21 mouse cellular contexts compared by ENCODE assay signal in genomic region chr8:46881755-46882419, GRCm38 (mm10).
DNase-seq lines count a peak whose midpoint lies in the region; ATAC-seq and TF ChIP-seq lines count a peak whose summit lies in the region.
"Had no signal": no experiment of that assay in that cellular context is flagged by ENCODE, and none has a peak within 500 bp of the region (broad histone marks: within the 10 kb centered on the region; RNA-seq: fewer than 3 reads in every experiment).

No protein-coding gene starts in this region.

- no peaks in the 10 kb centered on the region for H3K36me3 ChIP-seq in liver, adult 2 months (ENCODE audit: control insufficient read depth, insufficient read depth, low read length)
- H3K36me3 ChIP-seq in liver, embryonic 11.5 days (ENCODE audit: control insufficient read depth, insufficient read depth, low read length): no peaks in the 10 kb centered on the region
- H3K36me3 ChIP-seq in CH12.LX (replicated peaks in 1 of 2; ENCODE audit: control insufficient read depth in 1 of 2, insufficient read depth in 1 of 2, low read length in 1 of 2): no peaks in the 10 kb centered on the region
- H3K36me3 ChIP-seq in intestine, embryonic 15.5 days: no peaks in the 10 kb centered on the region
- no peaks in the 10 kb centered on the region for H3K36me3 ChIP-seq in small intestine, adult 2 months (ENCODE audit: control insufficient read depth, insufficient read depth, low read length)
- H3K36me3 ChIP-seq in forebrain, embryonic 15.5 days: no peaks in the 10 kb centered on the region
- H3K36me3 ChIP-seq: embryonic facial prominence, embryonic 13.5 days; forebrain, embryonic 12.5 days; heart, embryonic 15.5 days; hindbrain, embryonic 13.5 days had no signal

- dilution Hi-C loops in CH12.LX (cut with MboI; ENCODE audit: extremely low pct_ligation_motif_present, extremely low pct_unique_long_range_greater_than_20kb, low sequenced_read_pairs): no loop called here

- TF ChIP-seq CTCF in liver, adult 2 months (IDR thresholded peaks at IDR 0.05; ENCODE audit: low read depth, low read length): no peak
- no peak for TF ChIP-seq CTCF in CH12.LX (conservative IDR thresholded peaks at IDR 0.05 in 1 of 2, IDR thresholded peaks at IDR 0.05 in 1 of 2; ENCODE audit: low read depth in 2 of 2, low read length in 2 of 2)
- no peak for TF ChIP-seq CTCF in small intestine, adult 2 months (IDR thresholded peaks at IDR 0.05; ENCODE audit: extremely low read depth, insufficient read length, insufficient replicate concordance, low read depth, low read length)
- TF ChIP-seq CTCF in layer of hippocampus, adult 2 months (conservative IDR thresholded peaks at IDR 0.05): no peak

- no peak for TF ChIP-seq EP300 in CH12.LX (IDR thresholded peaks at IDR 0.05; ENCODE audit: low read length)

- H3K79me2 ChIP-seq in liver, adult 2 months (ENCODE audit: control insufficient read depth, insufficient read depth, low read length): no peaks in the 10 kb centered on the region
- H3K79me2 ChIP-seq in CH12.LX (replicated peaks; ENCODE audit: control insufficient read depth, extremely low read depth, insufficient read depth, poor library complexity, severe bottlenecking): no peaks in the 10 kb centered on the region

- no peaks in the 10 kb centered on the region for H3K9me3 ChIP-seq in liver, embryonic 11.5 days (ENCODE audit: control insufficient read depth, low read length)
- H3K9me3 ChIP-seq in CH12.LX (replicated peaks; ENCODE audit: low read length): peaks cover 3% of the 10 kb centered on the region
- H3K9me3 ChIP-seq in intestine, embryonic 15.5 days: no peaks in the 10 kb centered on the region
- no peaks in the 10 kb centered on the region for H3K9me3 ChIP-seq in forebrain, embryonic 15.5 days
- H3K9me3 ChIP-seq: embryonic facial prominence, embryonic 13.5 days; forebrain, embryonic 12.5 days; heart, embryonic 15.5 days; hindbrain, embryonic 13.5 days had no signal

- H3K4me3 ChIP-seq in liver, adult 2 months (ENCODE audit: insufficient read depth, low read depth, low read length): no peak overlapping the region
- H3K4me3 ChIP-seq in liver, embryonic 11.5 days (ENCODE audit: low read depth, low read length): no peak overlapping the region
- H3K4me3 ChIP-seq in CH12.LX (replicated peaks in 1 of 3; ENCODE audit: low read depth in 2 of 3, low read length in 2 of 3, poor library complexity in 1 of 3): no peak overlapping the region
- H3K4me3 ChIP-seq in intestine, embryonic 15.5 days (replicated peaks): no peak overlapping the region
- H3K4me3 ChIP-seq in small intestine, adult 2 months (ENCODE audit: low read depth, low read length): peak overlapping the region; percentile 2; the same call in 1 of the 2 replicates
- H3K4me3 ChIP-seq in layer of hippocampus, adult 2 months: no peak overlapping the region
- no peak overlapping the region for H3K4me3 ChIP-seq in forebrain, embryonic 15.5 days
- H3K4me3 ChIP-seq: embryonic facial prominence, embryonic 13.5 days; forebrain, embryonic 12.5 days; gastrocnemius, adult 2 months; heart, embryonic 15.5 days; hindbrain, embryonic 13.5 days had no signal

- in situ Hi-C loops in CH12.LX (cut with MboI; ENCODE audit: low pct_ligation_motif_present, low pct_unique_long_range_greater_than_20kb, low sequenced_read_pairs): no loop called here

- 37% methylated on average over 8 of the region's 8 CpGs for WGBS in liver, adult 2 months
- WGBS in liver, embryonic 11.5 days: 69% methylated on average over 8 of the region's 8 CpGs
- 74% methylated on average over 8 of the region's 8 CpGs for WGBS in intestine, embryonic 15.5 days
- WGBS in small intestine, adult 2 months: 33% methylated on average over 8 of the region's 8 CpGs
- 87% methylated on average over 8 of the region's 8 CpGs for WGBS in forebrain, embryonic 15.5 days

- TF ChIP-seq POLR2A in liver, adult 2 months (IDR thresholded peaks at IDR 0.05; ENCODE audit: extremely low read depth, insufficient read depth, low read length): no peak
- TF ChIP-seq POLR2A in CH12.LX (IDR thresholded peaks at IDR 0.05; ENCODE audit: low read depth, low read length): no peak
- no peak for TF ChIP-seq POLR2A in small intestine, adult 2 months (IDR thresholded peaks at IDR 0.05; ENCODE audit: low read depth, low read length)

- H3K27me3 ChIP-seq in liver, adult 2 months (ENCODE audit: control insufficient read depth, insufficient read depth, low read length): no peaks in the 10 kb centered on the region
- H3K27me3 ChIP-seq in liver, embryonic 11.5 days (replicated peaks; ENCODE audit: control insufficient read depth, insufficient read depth, low read length): no peaks in the 10 kb centered on the region
- no peaks in the 10 kb centered on the region for H3K27me3 ChIP-seq in CH12.LX (replicated peaks)
- H3K27me3 ChIP-seq in intestine, embryonic 15.5 days (replicated peaks): no peaks in the 10 kb centered on the region
- no peaks in the 10 kb centered on the region for H3K27me3 ChIP-seq in small intestine, adult 2 months (ENCODE audit: control insufficient read depth, insufficient read depth, low read length)
- H3K27me3 ChIP-seq in forebrain, embryonic 15.5 days: no peaks in the 10 kb centered on the region
- H3K27me3 ChIP-seq: embryonic facial prominence, embryonic 13.5 days; forebrain, embryonic 12.5 days; heart, embryonic 15.5 days; hindbrain, embryonic 13.5 days had no signal

- H3K4me1 ChIP-seq in liver, adult 2 months (ENCODE audit: control insufficient read depth, insufficient read depth, low read length): peaks cover 15% of the 10 kb centered on the region
- H3K4me1 ChIP-seq in liver, embryonic 11.5 days (replicated peaks; ENCODE audit: control insufficient read depth, insufficient read depth, low read length): no peaks in the 10 kb centered on the region
- peaks cover 5 to 22% of the 10 kb centered on the region in 2 experiments; a peak in 3 of 4 replicates for H3K4me1 ChIP-seq in CH12.LX (ENCODE audit: control insufficient read depth in 1 of 2, insufficient read depth in 2 of 2)
- H3K4me1 ChIP-seq in intestine, embryonic 15.5 days (replicated peaks): no peaks in the 10 kb centered on the region; the same call in 1 of the 2 replicates
- H3K4me1 ChIP-seq in small intestine, adult 2 months (ENCODE audit: control insufficient read depth, insufficient read depth, insufficient read length, low read length): peaks cover 13% of the 10 kb centered on the region; the same call in 1 of the 2 replicates
- no peaks in the 10 kb centered on the region for H3K4me1 ChIP-seq in forebrain, embryonic 15.5 days
- H3K4me1 ChIP-seq: embryonic facial prominence, embryonic 13.5 days; heart, embryonic 15.5 days; hindbrain, embryonic 13.5 days had no signal

- H3K27ac ChIP-seq in liver, adult 2 months (replicated peaks; ENCODE audit: insufficient read depth, low read depth, low read length): peak overlapping the region; percentile 99
- no peak overlapping the region for H3K27ac ChIP-seq in liver, embryonic 11.5 days (ENCODE audit: low read depth, low read length)
- no peak overlapping the region for H3K27ac ChIP-seq in CH12.LX (ENCODE audit: insufficient read depth, low read depth)
- no peak overlapping the region for H3K27ac ChIP-seq in intestine, embryonic 15.5 days
- peak overlapping the region; percentile 96 for H3K27ac ChIP-seq in small intestine, adult 2 months (ENCODE audit: insufficient read depth, low read depth, low read length)
- H3K27ac ChIP-seq in layer of hippocampus, adult 2 months: no peak overlapping the region
- no peak overlapping the region for H3K27ac ChIP-seq in forebrain, embryonic 15.5 days (replicated peaks)
- H3K27ac ChIP-seq: embryonic facial prominence, embryonic 13.5 days; forebrain, embryonic 12.5 days; gastrocnemius, adult 2 months; heart, embryonic 15.5 days; hindbrain, embryonic 13.5 days; hindbrain, postnatal 0 days had no signal

- no peak overlapping the region for H3K4me2 ChIP-seq in liver, embryonic 11.5 days
- peak overlapping the region; percentile 46; the same call in 1 of the 2 replicates for H3K4me2 ChIP-seq in CH12.LX (ENCODE audit: insufficient read depth, low read depth, poor library complexity, severe bottlenecking)
- no peak overlapping the region for H3K4me2 ChIP-seq in intestine, embryonic 15.5 days (replicated peaks)
- H3K4me2 ChIP-seq in forebrain, embryonic 15.5 days (replicated peaks): no peak overlapping the region
- H3K4me2 ChIP-seq: embryonic facial prominence, embryonic 13.5 days; forebrain, embryonic 12.5 days; heart, embryonic 11.5 days; heart, embryonic 15.5 days; hindbrain, embryonic 13.5 days had no signal

- no peak overlapping the region for H3K9ac ChIP-seq in liver, adult 2 months (ENCODE audit: low read depth, low read length)
- H3K9ac ChIP-seq in liver, embryonic 11.5 days (ENCODE audit: low read depth, low read length): no peak overlapping the region
- no peak overlapping the region for H3K9ac ChIP-seq in CH12.LX (ENCODE audit: insufficient read depth, low read depth)
- no peak overlapping the region for H3K9ac ChIP-seq in intestine, embryonic 15.5 days
- no peak overlapping the region for H3K9ac ChIP-seq in forebrain, embryonic 15.5 days (replicated peaks)
- H3K9ac ChIP-seq: embryonic facial prominence, embryonic 13.5 days; forebrain, embryonic 12.5 days; forebrain, postnatal 0 days; heart, embryonic 15.5 days; hindbrain, embryonic 13.5 days had no signal

- ATAC-seq in liver, embryonic 11.5 days (replicated peaks; ENCODE audit: low FRiP score): no peak
- peak; percentile 72 for ATAC-seq in intestine, embryonic 15.5 days
- no peak for ATAC-seq in forebrain, embryonic 15.5 days (replicated peaks)
- ATAC-seq: forebrain, postnatal 0 days; hindbrain, postnatal 0 days had no signal

- DNase-seq in liver, adult 2 months (ENCODE audit: extremely low read depth, low read depth, low spot score): peak; percentile 98
- DNase-seq in liver, embryonic 11.5 days (ENCODE audit: low spot score): no peak
- no peak for DNase-seq in CH12.LX (ENCODE audit: extremely low read depth)
- no peak for DNase-seq in layer of hippocampus, adult 2 months (ENCODE audit: low spot score in 2 of 2)
- DNase-seq in kidney, postnatal 36 days: no peak
- DNase-seq: adrenal gland, adult 8-10 months; cerebellum, adult 18-20 months; cerebellum, adult 9-11 months; cerebellum, postnatal 36 days; forebrain, postnatal 0 days; gastrocnemius, adult 2 months; heart, postnatal 14 days had no signal

- no peak for TF ChIP-seq RAD21 in CH12.LX (IDR thresholded peaks at IDR 0.05; ENCODE audit: low read depth, low read length)

TF ChIP-seq in CH12.LX, 34 proteins besides CTCF, POLR2A, EP300 and RAD21 (continues in another document):
- TF ChIP-seq ZKSCAN1 (IDR thresholded peaks at IDR 0.05; ENCODE audit: borderline replicate concordance, low read depth, low read length) (no peak), JUN (IDR thresholded peaks at IDR 0.05; ENCODE audit: insufficient read depth, low read depth, low read length) (no peak), ZMIZ1 (IDR thresholded peaks at IDR 0.05; ENCODE audit: low read depth, low read length) (no peak), JUND (conservative IDR thresholded peaks at IDR 0.05; ENCODE audit: low read depth, low read length) (no peak), KAT2A (IDR thresholded peaks at IDR 0.05; ENCODE audit: insufficient replicate concordance, low read length) (no peak), NRF1 (IDR thresholded peaks at IDR 0.05; ENCODE audit: low read depth, low read length) (no peak), BHLHE40 (IDR thresholded peaks at IDR 0.05; ENCODE audit: low read depth, low read length) (no peak), MAX (IDR thresholded peaks at IDR 0.05; ENCODE audit: low read length) (no peak)

Comparison
In these comparisons a context has a peak if more than half of its experiments do, and no peak if none do; other contexts are left out.
1. H3K27ac ChIP-seq: peak in liver, adult 2 months (single experiment) and small intestine, adult 2 months (single experiment); none in liver, embryonic 11.5 days (single experiment), CH12.LX (single experiment), intestine, embryonic 15.5 days (single experiment), layer of hippocampus, adult 2 months (single experiment) and forebrain, embryonic 15.5 days (single experiment).